Mouse (Mus musculus) embryonic facial prominence, embryonic 15.5 days (tissue): ENCODE results near the gene Idua. TPM values are rescaled to one million over a fixed set of nuclear protein-coding genes. Genes with fewer than 3 reads are reported as not detected.

ENCODE experiments used
- ATAC-seq: fragments of 200-750 bp; cut with Nextera tagmentation; 2 replicates; pipeline ENCODE4 v1.8.0; 2017; ENCODE audit warnings: low read depth, moderate TSS enrichment; ENCODE audit not compliant: insufficient number of reproducible peaks, low FRiP score, low TSS enrichment
- H3K27ac ChIP-seq: fragments of 300-500 bp; sonication (generic); replicated peaks from 2 replicates; pipeline ENCODE4 v1.5.1; 2015; ENCODE audit warnings: mild to moderate bottlenecking, inconsistent platforms
- H3K27me3 ChIP-seq: fragments of 300-500 bp; sonication (generic); 2 replicates; pipeline ENCODE4 v1.6.1; 2015; ENCODE audit warnings: inconsistent platforms
- H3K36me3 ChIP-seq: fragments of 300-500 bp; sonication (generic); 2 replicates; pipeline ENCODE4 v1.6.1; 2015; ENCODE audit warnings: mild to moderate bottlenecking, inconsistent platforms
- H3K4me1 ChIP-seq: fragments of 300-500 bp; sonication (generic); 2 replicates; pipeline ENCODE4 v1.6.1; 2015; ENCODE audit warnings: inconsistent platforms
- H3K4me2 ChIP-seq: fragments of 300-500 bp; sonication (generic); replicated peaks from 2 replicates; pipeline ENCODE4 v1.6.1; 2015; ENCODE audit warnings: mild to moderate bottlenecking, inconsistent platforms
- H3K4me3 ChIP-seq: fragments of 300-500 bp; sonication (generic); replicated peaks from 2 replicates; pipeline ENCODE4 v1.5.1; 2015; ENCODE audit warnings: mild to moderate bottlenecking, inconsistent platforms
- H3K9ac ChIP-seq: fragments of 300-500 bp; sonication (generic); 2 replicates; pipeline ENCODE4 v1.6.1; 2015; ENCODE audit warnings: inconsistent platforms
- H3K9me3 ChIP-seq: fragments of 300-500 bp; sonication (generic); replicated peaks from 2 replicates; pipeline ENCODE4 v1.6.1; 2016; ENCODE audit warnings: inconsistent platforms
- WGBS: fragments of 180-500 bp; shearing (Covaris S2); methylation state at CpG from one replicate; pipeline ENCODE4 v1.1.7; 2015; 5-methylcytosine and 5-hydroxymethylcytosine counted together
- polyA plus RNA-seq: library from polyadenylated mRNA; unstranded; fragments of >200 nt; fragmentation: Nextera tagmentation; extraction: Ambion mirVana; gene quantifications from 2 replicates; pipeline ENCODE4 v1.2.1, GENCODE M21; 2015

Idua gene
- polyA plus RNA-seq, 1 experiment from 2014 or later = 18.1 TPM

DNA sequence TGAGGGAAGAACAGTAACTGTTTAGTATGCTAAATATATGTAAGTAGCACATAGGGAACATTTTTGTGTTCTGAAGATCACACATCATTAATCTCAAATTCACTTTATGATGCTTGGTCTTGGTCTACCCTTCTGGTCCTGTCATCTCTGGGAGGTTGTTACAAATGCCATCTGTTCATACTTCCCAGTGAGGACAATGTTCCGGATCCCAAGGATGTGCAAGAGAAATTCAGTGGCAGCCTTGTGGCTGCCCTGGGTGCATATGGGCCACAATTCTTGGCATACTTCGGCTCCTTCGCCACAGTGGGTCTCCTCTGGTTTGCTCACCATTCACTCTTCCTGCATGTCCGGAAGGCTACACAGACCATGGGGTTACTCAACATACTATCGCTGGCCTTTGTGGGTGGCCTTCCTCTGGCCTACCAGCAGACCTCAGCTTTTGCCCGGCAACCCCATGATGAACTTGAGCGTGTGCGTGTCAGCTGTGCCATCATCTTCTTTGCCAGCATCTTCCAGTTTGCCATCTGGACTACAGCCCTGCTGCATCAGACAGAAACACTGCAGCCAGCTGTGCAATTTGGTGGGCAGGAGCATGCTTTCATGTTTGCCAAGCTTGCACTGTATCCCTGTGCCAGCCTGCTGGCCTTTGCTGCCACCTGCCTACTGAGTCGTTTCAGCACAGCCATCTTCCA lies 14.3 kb upstream of the Idua start:
- Histone ChIP-seq H3K4me1 (no peaks in the 10 kb centered on the region), H3K9me3 (no peaks in the 10 kb centered on the region), H3K27me3 (no peaks in the 10 kb centered on the region), H3K9ac (no peak overlapping the region), H3K36me3 (peaks cover 85% of the 10 kb centered on the region), H3K4me3 (no peak overlapping the region), H3K4me2 (no peak overlapping the region), H3K27ac (no peak overlapping the region)
- ATAC-seq = no peak
- WGBS = 87% methylated on average over 9 of the region's 9 CpGs

DNA sequence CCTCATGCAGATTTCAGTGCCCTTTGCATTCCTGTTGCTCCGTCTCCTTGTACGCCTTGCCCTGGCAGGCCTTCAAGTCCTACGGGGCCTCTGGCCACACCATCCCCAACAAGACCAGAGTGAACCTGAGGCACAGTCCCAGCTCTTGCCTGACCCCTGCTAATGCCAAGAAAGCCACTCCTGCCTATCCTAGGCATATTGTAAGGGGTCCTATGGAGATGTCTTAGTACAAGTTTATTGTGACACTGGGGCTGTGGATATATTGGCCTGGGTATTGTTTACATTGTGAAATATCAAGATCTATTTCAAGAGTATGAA lies 13.8 kb upstream of the Idua start:
- Histone ChIP-seq H3K9me3 (no peaks in the 10 kb centered on the region), H3K4me2 (no peak overlapping the region), H3K4me3 (no peak overlapping the region), H3K9ac (no peak overlapping the region), H3K27me3 (no peaks in the 10 kb centered on the region), H3K36me3 (peaks cover 88% of the 10 kb centered on the region), H3K4me1 (no peaks in the 10 kb centered on the region), H3K27ac (no peak overlapping the region)
- ATAC-seq = no peak
- WGBS = 88% methylated on average over 3 of the region's 3 CpGs

DNA sequence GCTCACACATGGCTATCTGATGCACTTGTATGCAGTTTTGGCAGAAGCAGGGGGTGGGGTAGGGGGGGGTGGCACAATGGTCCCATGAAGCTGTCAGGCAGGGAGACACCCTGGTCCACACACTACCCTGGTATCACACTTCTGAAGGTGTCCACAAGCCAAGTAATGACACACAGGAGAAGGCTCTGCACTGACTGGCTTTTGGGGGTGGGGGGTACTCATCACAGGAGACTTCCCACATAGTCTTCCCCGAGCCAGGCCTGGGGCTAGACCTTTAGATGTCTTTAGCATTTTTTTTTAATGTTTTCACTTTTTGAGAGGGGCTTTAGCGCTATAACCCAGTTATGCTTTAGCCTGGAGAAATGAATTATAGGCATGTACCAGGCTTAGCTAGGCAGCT lies 12.8 kb upstream of the Idua start:
- Histone ChIP-seq H3K36me3 (peaks cover 91% of the 10 kb centered on the region), H3K4me3 (no peak overlapping the region), H3K27ac (no peak overlapping the region), H3K9me3 (no peaks in the 10 kb centered on the region), H3K4me2 (no peak overlapping the region), H3K27me3 (no peaks in the 10 kb centered on the region), H3K9ac (no peak overlapping the region), H3K4me1 (no peaks in the 10 kb centered on the region)
- no peak for ATAC-seq
- WGBS = 83% methylated on average over 2 of the region's 2 CpGs

DNA sequence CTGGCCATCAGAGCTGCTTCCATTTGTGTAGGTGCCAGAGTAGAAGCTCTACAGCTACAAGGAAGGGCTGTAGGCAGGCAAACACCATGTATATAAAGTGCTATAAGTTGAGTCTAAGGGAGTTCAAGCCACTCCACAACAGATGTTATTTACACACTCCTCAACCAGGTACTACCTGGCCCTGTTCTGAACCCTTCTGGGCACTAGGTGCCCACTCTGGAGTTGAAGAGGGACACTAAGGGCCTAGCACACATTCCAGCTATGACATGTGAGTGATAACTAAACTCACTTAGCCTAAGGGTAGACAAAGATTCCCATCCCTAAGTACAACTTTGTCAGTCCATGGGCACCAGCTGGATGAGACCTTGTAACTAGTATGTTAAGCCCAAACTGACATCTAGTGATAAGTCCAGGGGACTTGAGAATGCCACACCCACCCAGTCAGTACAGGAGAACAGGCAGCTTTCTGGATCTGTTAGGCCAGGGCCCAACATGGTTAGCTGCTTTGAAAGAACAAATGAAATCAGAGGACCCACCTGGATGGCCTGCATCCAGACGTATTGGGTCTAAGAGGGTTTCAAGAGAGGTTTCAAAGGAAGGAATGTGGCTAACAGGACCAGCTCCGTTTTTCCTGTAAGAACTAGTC lies 12.2 kb upstream of the Idua start:
- Histone ChIP-seq H3K27ac (no peak overlapping the region), H3K36me3 (peaks cover 91% of the 10 kb centered on the region), H3K27me3 (no peaks in the 10 kb centered on the region), H3K9me3 (no peaks in the 10 kb centered on the region), H3K9ac (no peak overlapping the region), H3K4me2 (no peak overlapping the region), H3K4me3 (no peak overlapping the region), H3K4me1 (no peaks in the 10 kb centered on the region)
- no peak for ATAC-seq
- 89% methylated on average over 2 of the region's 2 CpGs for WGBS

DNA sequence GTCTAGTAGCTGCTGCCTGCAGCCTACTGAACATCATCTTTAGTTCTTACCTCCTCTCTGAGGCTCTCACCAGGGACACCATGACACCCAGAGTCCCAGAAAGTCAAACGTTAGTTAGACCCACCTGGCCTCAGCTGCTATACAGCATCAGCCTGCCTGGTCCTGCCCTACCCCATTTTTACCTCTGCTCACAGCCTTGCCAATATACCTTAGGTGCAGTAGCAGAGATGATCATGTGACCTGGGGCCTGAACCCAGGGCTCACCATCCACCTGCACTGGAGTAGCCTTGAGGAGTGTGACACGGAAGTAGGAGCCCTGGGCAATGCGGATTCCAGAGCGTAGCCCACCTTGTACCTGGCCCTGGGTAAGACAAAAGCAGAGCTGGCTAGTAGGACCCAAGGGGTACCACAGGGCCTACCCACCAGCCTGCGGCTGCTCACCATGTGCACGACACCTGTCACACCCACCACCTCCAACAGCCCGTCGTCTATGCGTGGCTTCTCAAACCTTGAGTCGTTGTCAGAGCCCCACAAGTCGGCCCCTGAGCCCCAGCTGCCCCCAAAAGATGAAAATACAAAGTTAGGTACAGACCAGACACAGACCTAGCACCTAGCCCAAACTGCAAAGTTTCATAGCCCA lies 11.1 kb upstream of the Idua start:
- H3K9ac ChIP-seq = no peak overlapping the region
- H3K4me3 ChIP-seq = no peak overlapping the region
- ATAC-seq = no peak
- H3K4me1 ChIP-seq = no peaks in the 10 kb centered on the region
- WGBS = 80% methylated on average over 11 of the region's 11 CpGs
- peaks cover 92% of the 10 kb centered on the region for H3K36me3 ChIP-seq
- no peak overlapping the region for H3K4me2 ChIP-seq
- no peaks in the 10 kb centered on the region for H3K27me3 ChIP-seq
- no peak overlapping the region for H3K27ac ChIP-seq
- H3K9me3 ChIP-seq = no peaks in the 10 kb centered on the region

DNA sequence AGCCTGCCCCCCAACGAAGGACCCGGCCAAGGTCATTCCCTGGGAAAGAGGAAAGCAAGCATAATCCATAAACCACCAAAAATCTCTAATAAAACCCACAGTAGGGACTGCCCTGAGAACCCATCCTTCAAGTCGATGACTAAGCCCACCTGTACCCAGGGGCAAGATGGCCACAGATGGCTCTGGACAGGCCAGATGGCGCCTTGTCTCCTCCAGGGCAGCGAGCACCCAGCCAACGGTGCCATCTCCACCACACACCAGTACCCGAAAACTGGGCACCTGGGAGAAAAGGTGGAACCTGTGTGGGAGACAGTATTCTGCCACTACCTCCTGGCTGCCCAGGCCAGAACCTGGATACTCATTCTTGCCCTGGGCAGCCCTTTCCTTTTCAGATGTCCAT lies 9.8 kb upstream of the Idua start:
- WGBS = 87% methylated on average over 7 of the region's 7 CpGs
- no peaks in the 10 kb centered on the region for H3K27me3 ChIP-seq
- no peak for ATAC-seq

DNA sequence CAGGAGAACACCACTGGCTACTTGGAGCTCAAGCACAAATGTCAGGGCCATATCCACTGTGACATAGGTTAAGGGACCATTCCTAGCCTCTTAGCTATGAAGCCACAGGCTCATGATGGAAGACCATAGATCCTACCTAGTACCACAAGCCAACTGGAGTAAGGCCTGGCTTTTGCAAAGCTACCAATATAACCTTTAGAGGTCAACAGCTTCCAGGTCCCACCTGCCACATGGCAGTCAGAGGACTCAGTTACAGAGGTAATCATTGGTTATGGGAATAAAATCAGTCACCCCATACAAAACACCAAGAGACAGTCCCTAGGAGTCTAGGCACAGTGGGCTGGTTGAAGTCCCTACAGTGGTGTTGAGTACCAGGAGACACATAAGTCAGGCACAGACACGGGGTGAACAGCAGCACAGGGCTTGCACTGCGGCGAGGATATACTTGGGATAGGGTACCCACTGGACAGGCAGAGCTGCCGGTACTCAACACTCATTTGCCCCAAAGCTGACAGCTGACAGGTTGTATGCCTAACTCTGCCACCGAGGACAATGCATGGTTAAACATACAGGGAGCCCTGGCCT lies 8.9 kb upstream of the Idua start:
- Histone ChIP-seq H3K4me2 (no peak overlapping the region), H3K36me3 (peaks cover 94% of the 10 kb centered on the region), H3K4me3 (no peak overlapping the region), H3K27me3 (no peaks in the 10 kb centered on the region), H3K9ac (no peak overlapping the region), H3K4me1 (no peaks in the 10 kb centered on the region), H3K27ac (no peak overlapping the region), H3K9me3 (no peaks in the 10 kb centered on the region)
- WGBS = 75% methylated on average over 5 of the region's 5 CpGs
- ATAC-seq = no peak

More for the DNA sequence above, 9.8 kb upstream of the Idua start:
- no peak overlapping the region for H3K4me2 ChIP-seq
- H3K9ac ChIP-seq = no peak overlapping the region
- no peaks in the 10 kb centered on the region for H3K4me1 ChIP-seq
- H3K9me3 ChIP-seq = no peaks in the 10 kb centered on the region
- peaks cover 94% of the 10 kb centered on the region for H3K36me3 ChIP-seq
- no peak overlapping the region for H3K4me3 ChIP-seq
- H3K27ac ChIP-seq = no peak overlapping the region

DNA sequence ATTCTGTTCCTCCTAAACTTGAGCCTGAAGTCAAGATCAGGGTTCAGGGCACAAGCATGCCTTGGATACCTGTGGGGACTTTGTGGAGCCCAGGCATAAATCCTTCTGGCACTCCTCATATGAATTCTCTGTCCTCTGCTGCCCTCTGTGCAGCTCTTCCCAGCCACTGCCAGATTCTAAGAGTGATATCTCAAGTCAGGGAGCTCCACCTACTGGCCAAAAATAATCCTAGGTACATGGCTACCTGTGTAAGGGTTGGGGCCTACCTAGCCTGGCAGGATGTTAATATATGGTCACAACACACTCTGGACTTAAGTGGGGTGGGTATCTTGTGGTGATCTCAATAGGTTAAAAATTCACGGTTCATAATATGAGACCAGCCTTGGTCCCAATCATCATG lies 8.3 kb upstream of the Idua start:
- no peak for ATAC-seq
- no peaks in the 10 kb centered on the region for H3K9me3 ChIP-seq
- 50% methylated on average over 1 of the region's 1 CpGs for WGBS
- H3K27me3 ChIP-seq = no peaks in the 10 kb centered on the region
- no peak overlapping the region for H3K27ac ChIP-seq
- H3K4me2 ChIP-seq = no peak overlapping the region
- H3K9ac ChIP-seq = no peak overlapping the region
- H3K36me3 ChIP-seq = peaks cover 92% of the 10 kb centered on the region
- H3K4me3 ChIP-seq = no peak overlapping the region
- no peaks in the 10 kb centered on the region for H3K4me1 ChIP-seq

DNA sequence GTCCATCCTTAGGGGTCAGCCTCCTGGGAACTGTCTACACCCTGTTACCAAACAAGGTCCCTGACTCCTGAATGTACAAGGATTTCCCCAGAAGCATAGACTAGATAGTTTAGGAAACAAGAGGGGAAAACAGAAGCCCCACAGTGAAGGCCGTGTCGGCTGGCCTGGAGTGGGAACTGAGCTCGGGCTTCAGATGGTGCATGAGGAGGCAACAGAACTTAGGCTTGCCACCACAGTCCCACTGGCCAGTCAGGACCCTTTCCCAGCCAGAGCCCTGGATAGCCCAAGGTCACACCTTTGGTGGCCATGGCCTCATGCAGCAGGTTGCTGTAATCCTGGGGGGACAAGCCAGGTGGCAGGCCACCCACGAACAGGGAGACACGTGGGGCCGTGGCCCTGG lies 6.8 kb upstream of the Idua start:
- WGBS = 86% methylated on average over 6 of the region's 6 CpGs
- H3K4me1 ChIP-seq = 0 out of 2 replicates have a peak, but pooled peaks cover 6% of the 10 kb centered on the region
- peaks cover 84% of the 10 kb centered on the region for H3K36me3 ChIP-seq

DNA sequence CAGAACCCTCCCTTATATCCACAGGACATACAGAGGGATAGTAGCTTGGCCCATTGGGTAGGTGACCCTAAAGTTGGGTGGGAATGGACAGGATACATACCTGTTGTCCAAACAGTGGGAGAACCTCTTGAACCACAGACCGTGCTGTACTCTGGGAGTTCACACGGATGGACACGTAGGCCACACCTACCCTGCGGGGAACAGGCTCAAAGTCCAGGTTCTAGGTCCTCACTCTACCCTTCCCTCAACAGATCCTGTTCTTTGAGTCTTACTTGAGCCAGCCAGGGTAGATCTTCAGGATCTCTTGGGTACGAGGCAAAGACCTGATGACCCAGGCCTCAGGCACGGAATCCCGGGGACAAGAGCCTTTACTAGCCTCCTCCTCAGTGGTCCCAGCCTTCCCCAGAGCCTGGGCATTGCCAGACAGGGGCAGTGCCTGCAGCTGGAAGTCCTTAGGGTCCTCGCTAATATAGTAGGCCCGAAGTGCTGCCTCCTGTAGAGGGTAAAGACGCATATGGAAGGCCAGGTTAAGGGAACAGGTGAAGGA lies 5.6 kb upstream of the Idua start:
- H3K9ac ChIP-seq = no peak overlapping the region
- peaks cover 72% of the 10 kb centered on the region for H3K36me3 ChIP-seq
- H3K27ac ChIP-seq = no peak overlapping the region
- 96% methylated on average over 10 of the region's 10 CpGs for WGBS
- no peak overlapping the region for H3K4me3 ChIP-seq
- no peaks in the 10 kb centered on the region for H3K27me3 ChIP-seq
- ATAC-seq = no peak
- peaks cover 18% of the 10 kb centered on the region for H3K4me1 ChIP-seq
- no peak overlapping the region for H3K4me2 ChIP-seq
- no peaks in the 10 kb centered on the region for H3K9me3 ChIP-seq

More for the DNA sequence above, 6.8 kb upstream of the Idua start:
- Histone ChIP-seq H3K9me3 (no peaks in the 10 kb centered on the region), H3K9ac (no peak overlapping the region), H3K27ac (no peak overlapping the region), H3K27me3 (no peaks in the 10 kb centered on the region), H3K4me3 (no peak overlapping the region), H3K4me2 (no peak overlapping the region)
- ATAC-seq = no peak

DNA sequence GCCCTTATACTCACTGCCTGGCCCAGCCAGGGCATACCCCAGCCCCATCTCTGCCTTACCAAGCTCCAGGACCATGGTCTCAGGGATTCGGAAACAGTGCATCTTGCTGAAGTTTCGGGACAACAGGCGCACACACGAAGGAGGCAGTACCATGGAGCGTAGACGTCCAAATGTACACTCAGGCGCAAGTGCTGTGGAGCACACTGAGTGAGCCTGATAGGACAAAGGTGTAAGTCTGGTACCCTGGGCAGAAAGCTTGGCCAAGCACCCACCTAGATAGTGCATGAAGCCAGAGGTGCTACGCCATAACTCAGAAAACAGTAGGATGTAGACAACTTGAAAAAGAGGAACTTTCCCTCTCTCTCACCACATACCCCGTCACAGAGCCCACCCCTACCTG lies 4.8 kb upstream of the Idua start:
- no peak overlapping the region for H3K27ac ChIP-seq
- H3K9me3 ChIP-seq = no peaks in the 10 kb centered on the region
- 93% methylated on average over 9 of the region's 9 CpGs for WGBS
- H3K4me2 ChIP-seq = no peak overlapping the region
- peaks cover 64% of the 10 kb centered on the region for H3K36me3 ChIP-seq
- no peak for ATAC-seq
- no peak overlapping the region for H3K9ac ChIP-seq
- peaks cover 24% of the 10 kb centered on the region for H3K4me1 ChIP-seq
- no peak overlapping the region for H3K4me3 ChIP-seq
- H3K27me3 ChIP-seq = no peaks in the 10 kb centered on the region
